Mouse (Mus musculus) kidney, adult 2 months (tissue): ENCODE measurements around the gene Gucy1a1. TPM values are rescaled to one million over a fixed set of nuclear protein-coding genes. Genes with fewer than 3 reads are reported as not detected.
A peak's percentile ranks its signal among the peaks of the same experiment; 100 is the strongest.

ENCODE experiments used
- DNase-seq: peaks from one replicate; pipeline ENCODE4 v3.0.0; 2021
- H3K27ac ChIP-seq: fragments of 200-500 bp; 2 replicates; pipeline ENCODE4 v1.5.1; 2012; ENCODE audit warnings: low read depth, low read length, control low read depth, inconsistent platforms; ENCODE audit not compliant: insufficient read depth
- H3K27me3 ChIP-seq: fragments of 200-500 bp; replicated peaks from 2 replicates; pipeline ENCODE4 v1.6.1; 2012; ENCODE audit warnings: mild to moderate bottlenecking, moderate library complexity, low read length, inconsistent platforms; ENCODE audit not compliant: control insufficient read depth, insufficient read depth
- H3K36me3 ChIP-seq: fragments of 200-500 bp; 2 replicates; pipeline ENCODE4 v1.6.1; 2012; ENCODE audit warnings: mild to moderate bottlenecking, moderate library complexity, low read length, inconsistent platforms; ENCODE audit not compliant: control insufficient read depth, insufficient read depth
- H3K4me1 ChIP-seq: fragments of 200-500 bp; 2 replicates; pipeline ENCODE4 v1.6.1; 2011; ENCODE audit warnings: low read length; ENCODE audit not compliant: control insufficient read depth, insufficient read depth
- H3K4me3 ChIP-seq: fragments of 200-500 bp; 2 replicates; pipeline ENCODE4 v1.5.1; 2011; ENCODE audit warnings: mild to moderate bottlenecking, low read depth, low read length, control low read depth; ENCODE audit not compliant: insufficient read depth
- CTCF ChIP-seq: fragments of 200-500 bp; conservative IDR thresholded peaks from 2 replicates; pipeline ENCODE4 v1.5.1; 2011; ENCODE audit warnings: low read depth, mild to moderate bottlenecking, control low read depth, low read length, moderate library complexity, mixed read lengths; ENCODE audit not compliant: insufficient read depth, insufficient read length
- POLR2A ChIP-seq: fragments of 200-500 bp; IDR thresholded peaks from one replicate; pipeline ENCODE4 v1.6.1; 2011; ENCODE audit warnings: low read depth, low read length, control low read depth
- WGBS: fragments of 180-500 bp; shearing (Covaris S2); methylation state at CpG from one replicate; pipeline ENCODE4 v1.1.7; 2018; 5-methylcytosine and 5-hydroxymethylcytosine counted together
- polyA plus RNA-seq: library from polyadenylated mRNA; depleted of rRNA; stranded (reverse); fragments of >200 nt; gene quantifications from 2 replicates; pipeline ENCODE4 v1.2.3, GENCODE M21; 2012; rRNA removed

The Gucy1a1 gene
- 13.1 and 14.8 TPM in 2 replicates for polyA plus RNA-seq

GRCm38 (mm10) chr3:82145126-82145901 is at the start of gene Gucy1a1:
Gucy1a1 (minus strand) TSS chr3:82145789.
- Histone ChIP-seq H3K27ac (peak within 1 kb of the TSS; percentile 49), H3K27me3 (no peaks in the 10 kb centered on the region), H3K36me3 (no peaks in the 10 kb centered on the region), H3K4me3 (peak within 1 kb of the TSS; percentile 56), H3K4me1 (no peaks in the 10 kb centered on the region)
- peak; percentile 54 for DNase-seq
- WGBS, result 3% methylated on average over 36 of the region's 36 CpGs
- TF ChIP-seq CTCF (no peak), POLR2A (peak; percentile 23)

- no peaks in the 10 kb centered on the region for H3K27me3 ChIP-seq
- DNase-seq, result peak; percentile 36
- no peak for TF ChIP-seq POLR2A
- TF ChIP-seq CTCF, result no peak
- H3K4me3 ChIP-seq, result no peak overlapping the region
- no peak overlapping the region for H3K27ac ChIP-seq
- H3K4me1 ChIP-seq, result no peaks in the 10 kb centered on the region
- WGBS, result 57% methylated on average over 1 of the region's 1 CpGs
- H3K36me3 ChIP-seq, result no peaks in the 10 kb centered on the region
These were observed 46.1 kb upstream of the Gucy1a1 start for GRCm38 (mm10) chr3:82191559-82192245.

- DNase-seq, result no peak
- Histone ChIP-seq H3K4me3 (no peak overlapping the region), H3K4me1 (no peaks in the 10 kb centered on the region), H3K36me3 (no peaks in the 10 kb centered on the region), H3K27me3 (no peaks in the 10 kb centered on the region), H3K27ac (no peak overlapping the region)
- WGBS, result 78% methylated on average over 9 of the region's 9 CpGs
- no peak for TF ChIP-seq CTCF
- no peak for TF ChIP-seq POLR2A
These were observed 40.0 kb upstream of the Gucy1a1 start for GRCm38 (mm10) chr3:82185626-82186025.

GRCm38 (mm10) chr3:82181500-82181899 is 35.9 kb upstream of the Gucy1a1 start:
- H3K27me3 ChIP-seq, result no peaks in the 10 kb centered on the region
- no peak overlapping the region for H3K27ac ChIP-seq
- TF ChIP-seq POLR2A (no peak), CTCF (no peak)
- no peaks in the 10 kb centered on the region for H3K36me3 ChIP-seq
- H3K4me1 ChIP-seq, result no peaks in the 10 kb centered on the region
- H3K4me3 ChIP-seq, result no peak overlapping the region
- no peak for DNase-seq

GRCm38 (mm10) chr3:82180253-82180652 is 34.7 kb upstream of the Gucy1a1 start:
- WGBS, result 50% methylated on average over 3 of the region's 3 CpGs
- no peaks in the 10 kb centered on the region for H3K36me3 ChIP-seq
- no peaks in the 10 kb centered on the region for H3K27me3 ChIP-seq
- no peak overlapping the region for H3K27ac ChIP-seq
- TF ChIP-seq POLR2A (no peak), CTCF (no peak)
- DNase-seq, result peak; percentile 43
- no peaks in the 10 kb centered on the region for H3K4me1 ChIP-seq
- no peak overlapping the region for H3K4me3 ChIP-seq

GRCm38 (mm10) chr3:82175501-82175900 is 29.9 kb upstream of the Gucy1a1 start:
- no peaks in the 10 kb centered on the region for H3K4me1 ChIP-seq
- TF ChIP-seq POLR2A (no peak), CTCF (no peak)
- WGBS, result 61% methylated on average over 1 of the region's 1 CpGs
- no peaks in the 10 kb centered on the region for H3K36me3 ChIP-seq
- DNase-seq, result peak; percentile 12
- H3K4me3 ChIP-seq, result no peak overlapping the region
- no peak overlapping the region for H3K27ac ChIP-seq
- H3K27me3 ChIP-seq, result no peaks in the 10 kb centered on the region; the same call in 1 of the 2 replicates

- H3K4me3 ChIP-seq, result no peak overlapping the region
- H3K4me1 ChIP-seq, result peaks cover 3% of the 10 kb centered on the region
- no peaks in the 10 kb centered on the region for H3K36me3 ChIP-seq
- 62% methylated on average over 2 of the region's 2 CpGs for WGBS
- no peak for TF ChIP-seq POLR2A
- H3K27ac ChIP-seq, result no peak overlapping the region
- peak; percentile 43 for DNase-seq
- H3K27me3 ChIP-seq, result no peaks in the 10 kb centered on the region; the same call in 1 of the 2 replicates
These were observed 21.5 kb upstream of the Gucy1a1 start for GRCm38 (mm10) chr3:82167064-82167463.
